Mouse (Mus musculus) olfactory bulb, adult 2 months (tissue): Measurements from ENCODE around the gene Ano1.

ENCODE experiments used
- CTCF ChIP-seq: fragments of 200-500 bp; IDR thresholded peaks from 2 replicates; pipeline ENCODE4 v1.5.1; 2012; ENCODE audit warnings: low read depth, mild to moderate bottlenecking, low read length, moderate library complexity; ENCODE audit not compliant: insufficient read depth
- POLR2A ChIP-seq: fragments of 200-500 bp; IDR thresholded peaks from 2 replicates; pipeline ENCODE4 v1.6.1; 2012; ENCODE audit warnings: mild to moderate bottlenecking, low read depth, low read length, moderate library complexity; ENCODE audit not compliant: insufficient read depth

- TF ChIP-seq CTCF (no peak), POLR2A (no peak)
Observed at GRCm38 (mm10) chr7:144615343-144615742, 136.4 kb downstream of the Ano1 start.
